Mouse (Mus musculus) stomach, postnatal 0 days (tissue): Measurements from ENCODE around the gene Inafm2.

ENCODE experiments used
- CTCF ChIP-seq: IDR thresholded peaks from 2 replicates; pipeline ENCODE4 v1.5.1; 2016; ENCODE audit warnings: antibody characterized with exemption, low read depth, mild to moderate bottlenecking, moderate library complexity
- EP300 ChIP-seq: optimal IDR thresholded peaks from 2 replicates; pipeline ENCODE3; 2016; ENCODE audit warnings: antibody characterized with exemption

DNA sequence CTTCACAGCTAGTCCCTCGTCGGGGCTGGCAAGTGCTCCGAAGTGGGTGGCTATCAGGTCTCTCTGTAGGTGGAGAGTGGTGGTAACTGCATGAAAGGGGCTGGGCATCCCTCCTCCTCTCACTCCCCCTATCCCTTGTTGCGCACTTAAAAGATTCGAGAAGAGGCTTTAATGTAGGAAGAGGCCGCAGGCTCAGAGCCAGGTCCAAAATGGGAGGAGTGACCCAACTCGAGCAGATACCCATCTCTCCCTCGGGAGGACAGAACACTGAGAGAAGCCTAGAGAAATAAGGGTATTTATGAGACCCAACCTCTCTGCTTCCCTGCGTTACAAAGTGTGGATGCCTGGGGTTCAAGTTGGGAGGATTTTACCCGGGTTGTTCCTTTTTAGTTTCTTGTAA, 33.5 kb downstream of the Inafm2 start:
- no peak for TF ChIP-seq CTCF
- TF ChIP-seq EP300: no peak
